8 mouse cellular contexts compared by ENCODE assay signal in genomic region chr1:133418164-133418800, GRCm38 (mm10). TPM values are rescaled to one million over a fixed set of nuclear protein-coding genes. Genes with fewer than 3 reads are reported as not detected.
DNase-seq lines count a peak whose midpoint lies in the region; ATAC-seq lines count a peak whose summit lies in the region.

No protein-coding gene starts in this region.

- peak; percentile 56 for DNase-seq in thymus, postnatal 4 days
- no peak for DNase-seq in thymus, postnatal 0 days (ENCODE audit: low spot score)
- DNase-seq in gastrocnemius, postnatal 14 days = peak; percentile 70
- peak; percentile 57 for DNase-seq in liver, embryonic 11.5 days (ENCODE audit: low spot score)
- no peak for DNase-seq in cerebellum, adult 11-12 months

- intact Hi-C loops in gastrocnemius, postnatal 14 days (cut with DNase I; ENCODE audit: low total_unique reads) = no loop called here

- H3K4me1 ChIP-seq in hindbrain, embryonic 15.5 days (replicated peaks) = peaks cover 49% of the 10 kb centered on the region
- peaks cover 20% of the 10 kb centered on the region for H3K4me1 ChIP-seq in liver, embryonic 11.5 days (replicated peaks; ENCODE audit: control insufficient read depth, insufficient read depth, low read length)
- peaks cover 49% of the 10 kb centered on the region for H3K4me1 ChIP-seq in midbrain, embryonic 15.5 days
- peaks cover 50% of the 10 kb centered on the region for H3K4me1 ChIP-seq in stomach, embryonic 14.5 days (ENCODE audit: control insufficient read depth, insufficient read depth, low read length)

- no peaks in the 10 kb centered on the region for H3K27me3 ChIP-seq in hindbrain, embryonic 15.5 days
- H3K27me3 ChIP-seq in liver, embryonic 11.5 days (replicated peaks; ENCODE audit: control insufficient read depth, insufficient read depth, low read length) = peaks cover 17% of the 10 kb centered on the region
- no peaks in the 10 kb centered on the region for H3K27me3 ChIP-seq in midbrain, embryonic 15.5 days (replicated peaks)
- H3K27me3 ChIP-seq in stomach, embryonic 14.5 days (ENCODE audit: control insufficient read depth, insufficient read depth, low read length) = no peaks in the 10 kb centered on the region

- peak overlapping the region; percentile 44; the same call in 1 of the 2 replicates for H3K27ac ChIP-seq in hindbrain, embryonic 15.5 days (replicated peaks)
- no peak overlapping the region for H3K27ac ChIP-seq in liver, embryonic 11.5 days (ENCODE audit: low read depth, low read length)
- H3K27ac ChIP-seq in midbrain, embryonic 15.5 days = 0 out of 2 replicates have a peak overlapping the region, but pooled peaks have one; percentile 1
- peak overlapping the region; percentile 77 for H3K27ac ChIP-seq in stomach, embryonic 14.5 days (ENCODE audit: low read length)

- H3K36me3 ChIP-seq in hindbrain, embryonic 15.5 days = no peaks in the 10 kb centered on the region
- no peaks in the 10 kb centered on the region for H3K36me3 ChIP-seq in liver, embryonic 11.5 days (ENCODE audit: control insufficient read depth, insufficient read depth, low read length)
- H3K36me3 ChIP-seq in midbrain, embryonic 15.5 days (replicated peaks) = no peaks in the 10 kb centered on the region
- H3K36me3 ChIP-seq in stomach, embryonic 14.5 days (ENCODE audit: control insufficient read depth, insufficient read depth, low read length) = no peaks in the 10 kb centered on the region

- H3K4me2 ChIP-seq in hindbrain, embryonic 15.5 days = peak overlapping the region; percentile 59
- peak overlapping the region; percentile 76 for H3K4me2 ChIP-seq in liver, embryonic 11.5 days
- H3K4me2 ChIP-seq in midbrain, embryonic 15.5 days = peak overlapping the region; percentile 57
- H3K4me2 ChIP-seq in stomach, embryonic 14.5 days (replicated peaks; ENCODE audit: low read depth, low read length) = peak overlapping the region; percentile 58

- 20% methylated on average over 28 of the region's 28 CpGs for WGBS in hindbrain, embryonic 15.5 days
- WGBS in liver, embryonic 11.5 days = 10% methylated on average over 28 of the region's 28 CpGs
- 17% methylated on average over 28 of the region's 28 CpGs for WGBS in midbrain, embryonic 15.5 days
- 8% methylated on average over 28 of the region's 28 CpGs for WGBS in stomach, embryonic 14.5 days

- peak overlapping the region; percentile 41 for H3K9ac ChIP-seq in hindbrain, embryonic 15.5 days
- H3K9ac ChIP-seq in liver, embryonic 11.5 days (ENCODE audit: low read depth, low read length) = peak overlapping the region; percentile 66
- peak overlapping the region; percentile 33 for H3K9ac ChIP-seq in midbrain, embryonic 15.5 days
- peak overlapping the region; percentile 18 for H3K9ac ChIP-seq in stomach, embryonic 14.5 days (replicated peaks; ENCODE audit: low read depth, low read length)

- 0 out of 2 replicates have a peak, but pooled peaks have one; percentile 23 for ATAC-seq in hindbrain, embryonic 15.5 days (ENCODE audit: low FRiP score, low read depth)
- ATAC-seq in liver, embryonic 11.5 days (replicated peaks; ENCODE audit: low FRiP score) = peak; percentile 49; the same call in 1 of the 2 replicates
- ATAC-seq in midbrain, embryonic 15.5 days (replicated peaks) = no peak
- ATAC-seq in stomach, embryonic 14.5 days (ENCODE audit: insufficient number of reproducible peaks, insufficient read depth, low FRiP score, low read depth) = peak; percentile 85

- H3K4me3 ChIP-seq in hindbrain, embryonic 15.5 days = peak overlapping the region; percentile 33
- H3K4me3 ChIP-seq in liver, embryonic 11.5 days (ENCODE audit: low read depth, low read length) = peak overlapping the region; percentile 46
- H3K4me3 ChIP-seq in midbrain, embryonic 15.5 days = peak overlapping the region; percentile 30
- peak overlapping the region; percentile 32 for H3K4me3 ChIP-seq in stomach, embryonic 14.5 days (ENCODE audit: low read depth, low read length)

- no peaks in the 10 kb centered on the region for H3K9me3 ChIP-seq in hindbrain, embryonic 15.5 days
- no peaks in the 10 kb centered on the region for H3K9me3 ChIP-seq in liver, embryonic 11.5 days (ENCODE audit: control insufficient read depth, low read length)
- no peaks in the 10 kb centered on the region for H3K9me3 ChIP-seq in midbrain, embryonic 15.5 days
- H3K9me3 ChIP-seq in stomach, embryonic 14.5 days (ENCODE audit: control insufficient read depth, low read depth, low read length) = no peaks in the 10 kb centered on the region

RNA-seq across cellular contexts. Expression of gene Sox13, which starts 5.9 kb away (rescaled TPM):
- 14.6 and 15.2 TPM in 2 replicates for polyA plus RNA-seq in thymus, postnatal 0 days (2015; fragmentation: Nextera tagmentation; extraction: Ambion mirVana)
- total RNA-seq in gastrocnemius, postnatal 14 days (2021) = 10 to 100 TPM in 1 of 2 experiments, 1 to 10 TPM in 1; 9.7 to 10.9 TPM
- 6.0 and 7.3 TPM in 2 replicates for polyA plus RNA-seq in hindbrain, embryonic 15.5 days (2015; fragmentation: Nextera tagmentation; extraction: Ambion mirVana)
- polyA plus RNA-seq in liver, embryonic 11.5 days (2014; fragmentation: Nextera tagmentation; extraction: Ambion mirVana) = 4.1 and 4.4 TPM in 2 replicates
- polyA plus RNA-seq in midbrain, embryonic 15.5 days (2015; fragmentation: Nextera tagmentation; extraction: Ambion mirVana) = 6.5 and 7.4 TPM in 2 replicates
- 8.2 and 8.5 TPM in 2 replicates for polyA plus RNA-seq in stomach, embryonic 14.5 days (2014; fragmentation: Nextera tagmentation; extraction: Ambion mirVana)

RNA-seq across cellular contexts. Expression of gene Etnk2, which starts 54.9 kb away (rescaled TPM):
- 0.12 and 0.27 TPM in 2 replicates for polyA plus RNA-seq in thymus, postnatal 0 days (2015; fragmentation: Nextera tagmentation; extraction: Ambion mirVana)
- total RNA-seq in gastrocnemius, postnatal 14 days (2021) = under 1 TPM; 0.13 to 0.23 TPM
- polyA plus RNA-seq in hindbrain, embryonic 15.5 days (2015; fragmentation: Nextera tagmentation; extraction: Ambion mirVana) = 21.1 and 22.4 TPM in 2 replicates
- 4.5 and 5.8 TPM in 2 replicates for polyA plus RNA-seq in liver, embryonic 11.5 days (2014; fragmentation: Nextera tagmentation; extraction: Ambion mirVana)
- polyA plus RNA-seq in midbrain, embryonic 15.5 days (2015; fragmentation: Nextera tagmentation; extraction: Ambion mirVana) = 20.0 and 21.9 TPM in 2 replicates
- polyA plus RNA-seq in stomach, embryonic 14.5 days (2014; fragmentation: Nextera tagmentation; extraction: Ambion mirVana) = 4.9 and 5.6 TPM in 2 replicates

Comparison
In these comparisons a context has a peak if more than half of its experiments do, and no peak if none do; other contexts are left out.
1. DNase-seq: peak in thymus, postnatal 4 days (single experiment), gastrocnemius, postnatal 14 days (single experiment) and liver, embryonic 11.5 days (single experiment); none in thymus, postnatal 0 days (single experiment) and cerebellum, adult 11-12 months (single experiment).
2. Peak in every context shown above with its lines, with median percentiles within 50 percentile points of each other: H3K4me2 ChIP-seq, H3K4me3 ChIP-seq and H3K9ac ChIP-seq.